Mouse (Mus musculus): ENCODE data around the gene Mapk1.
"Not testable (repeated sequence)": the region's sequence is repeated elsewhere in the genome, so short reads cannot be mapped to it uniquely, and the experiment has no call there.

The Mapk1 gene

GRCm38 (mm10) chr16:16983131-16983533, at the start of gene Mapk1:
Gene Mapk1, plus strand, starts transcription at chr16:16983382.
- DNase-seq: peak; percentile 97

DNA sequence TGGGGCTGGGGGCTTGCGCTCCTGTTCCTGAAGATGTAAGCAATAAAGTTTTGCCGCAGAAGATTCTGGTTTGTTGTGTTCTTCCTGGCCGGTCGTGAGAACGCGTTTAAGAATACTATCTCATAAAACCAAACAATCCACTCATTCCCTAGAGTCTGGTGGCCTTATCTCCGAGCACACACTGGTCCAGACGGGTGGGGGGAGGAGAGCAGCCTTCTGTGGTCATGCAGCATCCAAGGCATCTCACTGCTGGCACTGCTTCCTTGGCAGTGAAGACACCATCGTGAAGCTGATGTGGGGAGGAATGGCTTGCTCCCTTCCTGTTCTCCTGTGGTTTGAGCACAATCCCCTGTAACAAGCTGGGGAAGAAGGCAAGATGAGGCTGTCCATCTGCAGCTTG, 43.6 kb upstream of the Mapk1 start:
- DNase-seq: no peak

GRCm38 (mm10) chr16:16941078-16941477, 42.1 kb upstream of the Mapk1 start:
- no peak for DNase-seq

GRCm38 (mm10) chr16:16958575-16958974, 24.6 kb upstream of the Mapk1 start:
- DNase-seq: no peak

DNA sequence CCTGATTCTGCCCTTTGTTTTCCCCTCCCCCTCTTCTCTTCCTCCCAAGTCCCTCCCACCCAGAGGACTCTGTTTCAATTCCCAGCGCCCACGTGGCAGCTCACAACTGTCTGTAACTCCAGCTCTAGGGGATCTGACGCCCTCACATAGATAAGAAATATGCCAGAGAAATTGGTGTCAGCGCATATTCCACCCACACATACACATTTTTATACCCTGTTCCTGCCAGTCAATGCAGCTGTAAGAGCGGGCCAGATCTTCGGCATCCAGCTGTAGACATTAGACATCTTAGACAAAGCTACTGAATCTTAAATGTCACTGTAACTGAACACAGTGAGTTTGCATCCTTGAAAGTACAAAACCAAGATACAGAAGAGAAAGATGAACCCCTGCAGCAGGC, 23.3 kb upstream of the Mapk1 start:
- DNase-seq: no peak

DNA sequence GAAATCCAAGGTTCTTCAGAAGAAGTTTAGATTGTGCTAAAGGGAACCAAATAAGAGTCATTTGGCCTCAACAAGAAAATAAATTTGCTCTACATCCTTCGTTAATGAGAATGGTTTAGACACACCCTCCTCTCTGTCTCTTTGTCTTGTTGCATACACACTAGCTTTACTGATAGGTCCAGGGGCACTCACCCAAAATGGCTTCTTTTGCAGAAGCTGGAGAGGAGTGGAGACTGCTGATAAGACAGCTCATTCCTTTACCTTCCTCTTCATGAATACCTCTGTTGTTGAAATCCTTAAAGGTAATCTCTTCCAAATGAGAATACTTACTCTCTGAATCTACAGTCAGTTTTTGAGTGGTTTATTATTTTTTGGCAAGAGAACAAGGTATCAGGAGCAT, 18.0 kb upstream of the Mapk1 start:
- DNase-seq: no peak

DNA sequence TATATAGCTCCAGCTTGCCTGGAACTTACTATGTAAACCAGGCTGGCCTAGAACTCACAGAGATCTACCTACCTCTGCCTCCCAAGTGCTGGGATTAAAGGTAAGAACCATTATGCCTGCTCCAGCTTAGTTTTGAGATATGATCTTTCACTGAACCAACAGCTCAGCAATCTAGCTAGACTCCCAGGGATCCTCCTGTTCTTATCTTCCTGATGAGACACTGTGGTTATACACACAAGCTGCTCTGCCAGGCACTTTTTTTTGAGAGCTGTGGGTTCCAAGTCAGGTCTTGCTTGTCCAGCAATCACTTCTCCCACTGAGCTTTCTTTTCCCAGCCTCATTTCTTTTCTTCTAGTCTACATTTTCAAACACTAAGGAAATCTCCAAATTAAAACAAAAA, 16.9 kb upstream of the Mapk1 start:
- no peak for DNase-seq

DNA sequence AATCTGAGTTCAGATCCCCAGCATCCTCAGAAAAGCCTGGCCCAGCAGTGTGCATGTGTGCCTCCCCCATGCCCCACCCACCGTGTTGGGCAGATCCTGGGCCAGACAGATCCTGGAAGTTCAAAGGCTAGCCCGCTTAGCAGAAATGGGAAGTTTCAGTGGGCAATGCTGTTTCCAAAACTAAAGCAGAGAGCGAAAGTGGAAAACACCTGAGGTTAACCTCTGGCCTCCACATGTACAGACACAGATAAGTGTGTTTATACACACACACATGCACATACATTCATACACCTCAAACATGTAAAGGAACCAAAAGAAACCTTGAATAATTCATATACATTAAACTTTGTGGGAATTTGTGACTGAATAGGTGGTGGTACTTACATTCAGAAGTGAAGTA, 5.1 kb upstream of the Mapk1 start:
- no peak for DNase-seq

DNA sequence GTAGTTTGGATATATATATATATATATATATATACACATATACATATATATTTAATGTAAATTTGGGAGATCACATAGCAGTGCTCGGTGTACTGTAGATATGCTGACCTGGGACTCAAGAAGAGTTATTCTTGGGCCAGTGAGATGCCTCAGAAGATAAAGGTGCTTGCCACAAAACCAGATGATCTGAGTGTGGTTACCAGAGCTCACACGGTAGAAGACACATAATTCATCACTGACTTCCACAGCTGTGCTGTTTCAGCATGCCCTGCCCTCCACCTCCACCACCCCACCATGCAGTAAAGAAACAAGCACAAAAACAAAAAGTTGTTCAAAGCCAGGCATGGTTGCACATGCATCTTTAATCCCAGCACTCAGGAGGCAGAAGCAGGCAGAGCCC, 4.4 kb upstream of the Mapk1 start:
- DNase-seq: no peak

DNA sequence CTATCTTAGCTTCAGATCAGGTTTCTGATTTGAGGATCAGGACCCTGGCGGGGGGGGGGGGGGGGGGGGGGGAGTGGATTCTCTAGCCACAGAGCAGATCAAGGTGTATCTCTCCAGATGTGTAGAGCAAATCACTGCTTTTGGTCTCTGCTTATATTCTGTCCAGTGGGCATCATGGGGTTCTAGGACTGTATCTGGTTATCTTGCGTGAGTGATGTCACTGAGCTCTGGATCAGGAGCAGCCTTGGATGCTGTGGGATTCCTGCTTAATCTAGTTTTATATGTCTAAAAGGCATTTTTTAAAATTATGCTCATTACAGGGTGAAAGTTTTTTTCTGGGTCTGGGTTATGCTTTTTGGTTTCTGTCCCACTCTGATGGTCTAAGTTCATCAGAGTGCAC, 546 bp upstream of the Mapk1 start:
- DNase-seq: no peak

DNA sequence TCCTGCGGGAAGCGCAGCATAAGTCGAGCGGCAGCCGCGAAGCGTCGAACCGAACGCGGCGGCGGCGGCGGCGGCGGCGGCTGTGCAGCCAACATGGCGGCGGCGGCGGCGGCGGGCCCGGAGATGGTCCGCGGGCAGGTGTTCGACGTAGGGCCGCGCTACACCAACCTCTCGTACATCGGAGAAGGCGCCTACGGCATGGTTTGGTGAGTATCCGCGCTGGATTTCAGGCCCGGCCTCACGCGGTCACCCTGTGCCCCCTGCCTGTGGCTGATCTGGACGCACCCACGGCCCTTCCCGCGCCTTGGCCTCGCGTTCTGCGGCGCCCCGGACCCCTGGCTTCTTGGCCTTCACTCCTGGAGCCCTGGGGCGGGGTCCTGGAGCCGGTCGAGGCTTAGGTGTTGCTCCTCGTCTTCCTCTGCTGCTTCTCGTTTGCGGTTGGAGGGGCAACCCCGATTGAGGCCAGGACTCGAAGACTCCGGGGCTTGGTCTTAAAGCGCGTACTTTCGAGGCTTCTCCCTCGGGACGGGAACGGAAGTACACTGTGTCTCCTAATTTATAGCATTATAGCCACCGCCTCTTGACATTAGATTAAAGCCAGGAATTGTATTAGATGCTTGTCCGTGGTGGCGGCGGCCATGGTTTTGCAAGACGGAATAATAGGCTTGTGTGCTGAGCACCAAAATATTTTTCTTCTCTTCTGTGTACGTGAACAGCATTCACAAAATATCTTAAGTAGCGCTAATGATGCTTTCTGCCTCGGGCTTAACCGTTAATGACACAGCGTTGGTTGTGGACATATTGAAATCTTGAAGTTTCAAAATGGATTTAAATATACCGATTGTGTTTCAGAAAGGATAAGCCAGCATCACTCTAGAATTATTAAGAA, 596 bp downstream of the Mapk1 start:
- DNase-seq: peak; percentile 69

DNA sequence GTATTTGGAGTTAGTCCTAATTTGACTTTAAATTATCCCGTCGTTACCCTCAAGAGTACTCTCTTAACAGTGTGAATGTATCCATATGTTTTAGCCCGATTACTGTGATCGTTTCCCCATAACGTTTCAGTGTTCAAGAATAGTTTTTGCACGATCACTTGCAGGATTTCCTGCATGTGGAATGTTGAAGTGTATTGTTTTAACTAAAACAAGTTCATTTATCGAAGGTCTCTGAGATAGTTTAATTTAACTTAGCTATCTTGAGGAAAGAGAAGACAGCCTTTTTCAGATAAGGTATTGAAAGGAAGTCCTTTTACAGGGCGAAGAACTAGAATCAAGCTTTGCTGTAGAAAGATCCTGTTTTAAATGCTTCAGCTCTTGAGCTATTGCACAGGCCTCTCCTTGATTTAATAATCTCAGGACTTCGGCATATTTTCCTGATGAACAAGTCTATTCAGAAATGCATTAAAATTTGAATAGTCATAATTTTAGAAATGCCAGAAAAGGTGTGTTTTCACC, 1.3 kb downstream of the Mapk1 start:
- DNase-seq: no peak

DNA sequence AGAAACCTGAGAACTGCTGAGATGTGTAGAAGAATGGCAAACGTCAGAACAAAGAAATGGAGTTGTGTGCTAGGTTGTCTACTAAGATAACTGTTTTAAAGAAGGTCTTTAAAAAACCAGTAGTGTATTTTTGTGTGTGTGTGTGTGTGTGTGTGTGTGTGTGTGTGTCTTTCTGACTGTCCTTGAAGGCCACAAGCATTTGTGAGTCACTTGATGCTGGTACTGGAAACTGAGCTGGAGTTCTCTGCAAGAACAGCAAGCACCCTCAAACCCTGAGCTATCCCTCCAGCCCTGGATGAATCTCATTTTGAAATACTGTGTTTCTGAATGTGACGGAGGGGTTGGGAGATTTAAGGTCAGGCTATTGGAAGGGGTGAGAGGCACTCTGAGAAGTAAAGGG, 4.1 kb downstream of the Mapk1 start:
- no peak for DNase-seq

DNA sequence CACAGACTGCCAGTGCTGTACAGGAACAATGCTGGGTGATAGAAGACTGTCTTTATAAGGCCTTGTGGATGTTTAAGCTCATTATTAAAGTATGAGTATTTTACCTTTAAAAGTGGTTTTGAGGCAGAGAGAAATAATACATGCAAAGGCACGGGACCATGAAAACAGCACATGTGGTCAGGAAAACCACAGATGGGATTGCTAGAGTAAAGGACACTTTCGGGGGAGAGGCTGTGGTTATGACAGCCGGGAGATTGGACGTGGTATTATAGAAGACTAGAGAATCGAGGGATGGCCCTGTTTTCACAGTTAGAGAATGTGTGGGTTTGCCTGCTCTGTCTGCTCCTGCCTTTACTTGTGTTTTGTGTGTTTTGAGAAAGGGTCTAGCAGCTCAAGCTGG, 5.7 kb downstream of the Mapk1 start:
- DNase-seq: no peak

DNA sequence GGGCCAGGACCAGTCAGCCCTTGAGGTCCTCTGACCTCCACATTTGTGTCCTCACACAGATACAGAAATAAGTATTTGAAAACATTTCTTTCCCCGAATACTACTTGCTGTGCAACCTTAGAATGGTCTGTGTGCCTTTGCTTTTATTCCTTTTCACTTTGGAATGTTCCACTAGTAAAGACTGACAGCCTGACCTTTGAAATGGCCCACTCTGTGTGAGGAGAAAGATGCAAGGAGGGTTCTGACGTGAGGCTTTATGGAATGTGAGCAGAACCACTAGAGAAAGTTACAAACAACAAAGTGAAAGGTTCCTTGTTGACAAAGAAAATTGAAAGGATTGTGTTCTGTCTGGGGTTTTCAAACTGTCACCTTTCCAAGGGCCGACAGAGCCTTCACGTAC, 6.8 kb downstream of the Mapk1 start:
- DNase-seq: peak; percentile 44

GRCm38 (mm10) chr16:16994426-16995052, 11.4 kb downstream of the Mapk1 start:
- no peak for DNase-seq

- DNase-seq: not testable (repeated sequence)
Measured at GRCm38 (mm10) chr16:16996121-16996729, 13.0 kb downstream of the Mapk1 start.

- DNase-seq: no peak
Measured at GRCm38 (mm10) chr16:17001109-17001508, 17.9 kb downstream of the Mapk1 start.

DNA sequence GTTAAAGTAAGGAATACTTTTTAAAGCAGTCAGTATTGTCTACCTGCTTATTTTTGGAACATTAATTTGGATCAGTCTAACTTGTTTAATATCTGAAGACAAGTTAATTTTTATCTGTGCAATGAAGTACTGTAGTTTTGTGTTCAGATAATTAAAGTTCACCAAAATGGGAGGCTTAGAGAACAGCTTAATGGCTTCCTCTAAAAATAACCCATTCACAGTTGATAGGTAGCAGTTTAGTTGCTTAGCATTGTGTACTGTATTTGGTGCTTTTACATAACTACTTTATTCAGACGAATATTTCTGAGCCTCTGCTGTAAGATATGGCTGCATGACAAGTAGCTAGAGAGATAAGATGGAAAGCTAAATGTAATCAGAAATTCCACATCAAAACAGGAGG, 23.9 kb downstream of the Mapk1 start:
- DNase-seq: peak; percentile 24

GRCm38 (mm10) chr16:17010036-17010435, 26.9 kb downstream of the Mapk1 start:
- DNase-seq: no peak

DNA sequence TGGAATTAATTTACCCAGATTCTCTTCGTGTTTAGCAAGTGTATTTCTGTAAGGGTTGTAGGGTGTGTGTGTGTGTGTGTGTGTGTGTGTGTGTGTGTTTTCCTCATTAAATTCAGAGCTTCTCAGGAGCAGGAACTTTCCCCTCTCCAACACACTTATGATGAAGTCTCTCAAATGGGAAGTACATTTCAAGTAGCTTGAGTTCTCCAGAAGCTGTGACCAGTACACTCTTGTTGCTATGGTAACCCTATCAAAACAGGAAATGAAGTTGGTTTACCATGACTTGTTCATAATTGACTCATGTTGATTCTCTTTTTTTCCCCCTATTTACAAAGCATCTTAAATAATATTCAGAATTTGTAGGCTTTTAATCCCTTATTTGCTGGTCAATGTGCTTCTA, 29.4 kb downstream of the Mapk1 start:
- DNase-seq: no peak

GRCm38 (mm10) chr16:17015111-17015852, 32.1 kb downstream of the Mapk1 start:
- DNase-seq: no peak

DNA sequence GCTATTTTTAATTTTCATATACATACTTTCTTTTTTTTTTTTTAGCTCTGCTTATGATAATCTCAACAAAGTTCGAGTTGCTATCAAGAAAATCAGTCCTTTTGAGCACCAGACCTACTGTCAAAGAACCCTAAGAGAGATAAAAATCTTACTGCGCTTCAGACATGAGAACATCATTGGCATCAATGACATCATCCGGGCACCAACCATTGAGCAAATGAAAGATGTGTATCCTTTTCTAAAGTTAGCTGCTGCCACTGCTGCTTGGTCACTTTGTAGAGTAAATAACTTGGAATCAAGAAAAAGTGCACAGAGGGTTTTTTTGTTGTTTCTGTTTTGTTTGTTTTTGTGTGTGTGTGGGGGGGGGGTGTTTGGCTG, 32.7 kb downstream of the Mapk1 start:
- DNase-seq: no peak

All from kidney, adult 9 months (tissue).